Mouse (Mus musculus): ENCODE results near the gene Oaf. TPM values are rescaled to one million over a fixed set of nuclear protein-coding genes. Genes with fewer than 3 reads are reported as not detected.

Gene Oaf
- polyA plus RNA-seq, 1 experiment from 2014 or later, result 28.0 TPM

DNA sequence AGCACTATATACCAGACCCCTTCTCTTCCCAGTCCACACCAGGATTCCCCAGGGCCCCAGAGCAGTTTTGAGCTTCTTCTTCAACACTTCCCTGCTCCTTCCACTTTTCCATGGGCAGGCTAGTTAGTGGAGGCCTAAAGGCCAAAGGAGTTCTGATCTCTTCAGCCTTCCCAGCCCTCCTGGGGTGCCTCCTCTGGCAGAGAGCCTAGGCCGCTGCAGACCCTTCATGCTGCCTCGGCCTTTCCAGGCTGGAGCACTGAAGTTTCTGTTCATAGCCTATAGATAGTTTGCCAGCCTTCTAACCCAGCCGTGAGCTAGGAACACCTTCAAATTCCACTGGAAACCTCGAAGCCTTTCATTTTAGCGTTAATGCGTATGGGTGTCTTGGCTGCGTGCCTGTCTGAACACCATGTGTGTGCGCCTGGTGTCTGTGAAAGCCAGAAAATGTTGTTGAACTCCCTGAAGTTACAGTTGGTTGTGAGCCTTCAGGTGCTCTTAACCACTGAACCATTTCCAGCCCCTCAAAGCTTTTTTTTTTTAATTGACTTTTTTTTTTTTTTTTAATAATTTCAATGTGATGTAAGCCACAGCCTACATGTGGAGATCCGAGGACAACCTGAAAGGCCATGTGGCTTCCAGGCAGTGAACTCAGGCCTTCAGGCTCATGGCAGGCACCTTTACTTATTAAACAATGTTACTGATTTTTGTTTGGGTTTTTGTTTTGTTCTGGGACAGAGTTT, 23.3 kb upstream of the Oaf start:
- H3K4me3 ChIP-seq, result no peak overlapping the region
- H3K4me1 ChIP-seq, result peaks cover 30% of the 10 kb centered on the region
- H3K36me3 ChIP-seq, result no peaks in the 10 kb centered on the region
- peak overlapping the region; percentile 53 for H3K27ac ChIP-seq (replicated peaks)
- H3K9me3 ChIP-seq, result no peaks in the 10 kb centered on the region
- no peaks in the 10 kb centered on the region for H3K27me3 ChIP-seq (replicated peaks)
- no peak overlapping the region for H3K4me2 ChIP-seq
- no peak overlapping the region for H3K9ac ChIP-seq
- no peak for ATAC-seq (ENCODE audit: extremely low read depth, insufficient number of reproducible peaks, low FRiP score, low TSS enrichment)
- 68% methylated on average over 9 of the region's 9 CpGs for WGBS

DNA sequence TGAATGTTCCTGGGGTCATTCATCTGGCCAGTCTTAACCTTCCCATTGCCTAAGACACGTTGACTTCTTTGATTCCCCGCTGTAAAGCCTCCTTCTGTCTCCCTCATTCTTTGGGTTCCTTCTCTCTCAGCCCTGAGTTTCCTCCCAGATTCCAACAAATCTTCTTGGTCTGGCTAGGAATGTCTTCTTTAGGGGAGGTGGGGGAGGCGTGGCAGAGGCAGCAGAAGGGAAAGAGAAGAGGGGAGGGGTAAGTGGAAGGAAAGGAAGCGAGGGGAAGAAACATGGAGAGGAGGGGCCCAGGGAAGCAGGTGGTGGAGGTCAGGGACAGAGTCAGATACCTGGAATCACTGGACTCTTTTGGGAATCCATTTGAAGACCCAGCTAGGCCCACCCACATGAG, 22.7 kb upstream of the Oaf start:
- Histone ChIP-seq H3K27me3 (replicated peaks) (no peaks in the 10 kb centered on the region), H3K4me3 (no peak overlapping the region), H3K4me1 (peaks cover 30% of the 10 kb centered on the region), H3K4me2 (no peak overlapping the region), H3K9ac (no peak overlapping the region), H3K36me3 (no peaks in the 10 kb centered on the region), H3K9me3 (no peaks in the 10 kb centered on the region), H3K27ac (replicated peaks) (peak overlapping the region; percentile 53)
- 68% methylated on average over 4 of the region's 4 CpGs for WGBS
- no peak for ATAC-seq (ENCODE audit: extremely low read depth, insufficient number of reproducible peaks, low FRiP score, low TSS enrichment)

- Histone ChIP-seq H3K4me2 (no peak overlapping the region), H3K36me3 (no peaks in the 10 kb centered on the region), H3K27me3 (replicated peaks) (no peaks in the 10 kb centered on the region), H3K4me1 (peaks cover 30% of the 10 kb centered on the region), H3K4me3 (no peak overlapping the region), H3K9me3 (no peaks in the 10 kb centered on the region), H3K9ac (no peak overlapping the region), H3K27ac (replicated peaks) (peak overlapping the region; percentile 53)
- ATAC-seq (ENCODE audit: extremely low read depth, insufficient number of reproducible peaks, low FRiP score, low TSS enrichment), result no peak
- 42% methylated on average over 2 of the region's 2 CpGs for WGBS
These were observed 22.2 kb upstream of the Oaf start for GRCm38 (mm10) chr9:43261941-43262340.

DNA sequence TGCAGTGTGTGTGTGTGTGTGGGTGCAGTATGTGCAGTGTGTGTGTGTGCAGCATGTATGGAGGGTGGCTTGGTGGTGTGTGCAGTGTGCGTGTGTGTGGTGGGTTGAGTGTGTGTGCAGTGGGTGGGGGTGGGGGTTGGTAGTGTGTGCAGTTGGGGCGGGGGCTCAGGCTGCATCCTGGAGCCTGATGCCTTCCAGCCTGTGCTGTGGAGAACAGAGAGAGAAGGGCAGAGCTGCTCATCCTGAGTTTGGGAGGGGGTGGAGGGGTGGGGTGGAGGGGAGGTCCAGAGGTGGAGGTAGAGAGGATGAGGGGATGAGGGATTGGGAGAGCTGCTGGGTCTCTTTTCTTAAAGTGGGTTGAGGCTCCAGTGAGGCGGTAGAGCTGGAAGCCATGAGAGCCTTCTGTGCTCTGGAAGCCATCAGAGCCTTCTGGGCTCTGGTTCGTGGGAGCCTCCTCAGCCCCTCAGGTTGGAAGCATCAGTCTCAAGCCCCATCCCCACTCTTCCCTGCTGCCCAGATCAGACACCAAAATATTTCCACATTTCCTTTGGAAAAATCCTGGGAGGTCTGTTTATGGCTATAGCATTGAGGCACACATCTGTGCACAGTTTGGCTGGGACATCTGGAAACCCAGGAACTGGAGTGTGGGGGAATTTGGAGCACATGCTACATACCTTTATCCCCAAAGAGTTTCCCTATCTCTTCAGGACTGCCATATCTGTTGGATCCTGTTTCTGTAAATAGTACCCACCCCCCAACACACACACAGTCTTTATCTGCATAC, 21.6 kb upstream of the Oaf start:
- ATAC-seq (ENCODE audit: extremely low read depth, insufficient number of reproducible peaks, low FRiP score, low TSS enrichment), result no peak
- 52% methylated on average over 4 of the region's 4 CpGs for WGBS
- H3K9ac ChIP-seq, result no peak overlapping the region
- peaks cover 30% of the 10 kb centered on the region for H3K4me1 ChIP-seq
- no peaks in the 10 kb centered on the region for H3K27me3 ChIP-seq (replicated peaks)
- no peaks in the 10 kb centered on the region for H3K9me3 ChIP-seq
- H3K27ac ChIP-seq (replicated peaks), result peak overlapping the region; percentile 53
- no peaks in the 10 kb centered on the region for H3K36me3 ChIP-seq
- no peak overlapping the region for H3K4me3 ChIP-seq
- H3K4me2 ChIP-seq, result no peak overlapping the region

- H3K4me1 ChIP-seq, result peaks cover 30% of the 10 kb centered on the region
- ATAC-seq (ENCODE audit: extremely low read depth, insufficient number of reproducible peaks, low FRiP score, low TSS enrichment), result no peak
- H3K9me3 ChIP-seq, result no peaks in the 10 kb centered on the region
- H3K36me3 ChIP-seq, result no peaks in the 10 kb centered on the region
- WGBS, result 90% methylated on average over 7 of the region's 7 CpGs
- H3K4me2 ChIP-seq, result no peak overlapping the region
- no peak overlapping the region for H3K9ac ChIP-seq
- H3K27ac ChIP-seq (replicated peaks), result no peak overlapping the region
- H3K4me3 ChIP-seq, result no peak overlapping the region
- no peaks in the 10 kb centered on the region for H3K27me3 ChIP-seq (replicated peaks)
These were observed 20.9 kb upstream of the Oaf start for GRCm38 (mm10) chr9:43260661-43261060.

DNA sequence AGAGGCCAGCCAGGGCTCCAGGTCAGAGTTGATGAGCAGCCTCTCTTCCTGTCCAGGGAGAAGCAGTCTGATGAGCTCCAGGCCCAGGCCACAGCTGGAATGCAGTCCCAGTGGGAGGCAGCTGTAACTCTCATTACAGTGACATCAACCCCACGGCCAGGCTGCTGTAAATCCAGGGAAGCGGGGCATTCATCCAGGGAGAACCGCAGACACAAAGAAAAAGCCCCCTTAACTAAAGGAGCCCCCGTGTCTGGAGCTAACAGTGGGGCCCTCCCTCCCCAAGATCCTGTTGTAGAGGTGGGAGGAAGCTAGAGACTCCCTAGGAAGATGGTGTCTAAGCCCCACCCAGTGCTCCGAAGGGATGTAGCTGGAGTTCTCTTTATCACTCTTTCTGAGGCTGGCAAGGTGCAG, 13.6 kb upstream of the Oaf start:
- Histone ChIP-seq H3K4me2 (no peak overlapping the region; the same call in 1 of the 2 replicates), H3K4me1 (peaks cover 14% of the 10 kb centered on the region), H3K27me3 (replicated peaks) (no peaks in the 10 kb centered on the region), H3K9ac (no peak overlapping the region), H3K9me3 (no peaks in the 10 kb centered on the region), H3K4me3 (no peak overlapping the region), H3K36me3 (no peaks in the 10 kb centered on the region), H3K27ac (replicated peaks) (peak overlapping the region; percentile 61)
- 35% methylated on average over 5 of the region's 5 CpGs for WGBS
- ATAC-seq (ENCODE audit: extremely low read depth, insufficient number of reproducible peaks, low FRiP score, low TSS enrichment), result no peak

GRCm38 (mm10) chr9:43252790-43253189, 13.1 kb upstream of the Oaf start:
- Histone ChIP-seq H3K9me3 (no peaks in the 10 kb centered on the region), H3K27me3 (replicated peaks) (no peaks in the 10 kb centered on the region), H3K36me3 (no peaks in the 10 kb centered on the region), H3K27ac (replicated peaks) (peak overlapping the region; percentile 61), H3K4me3 (no peak overlapping the region), H3K4me1 (peaks cover 14% of the 10 kb centered on the region), H3K9ac (no peak overlapping the region), H3K4me2 (no peak overlapping the region; the same call in 1 of the 2 replicates)
- no peak for ATAC-seq (ENCODE audit: extremely low read depth, insufficient number of reproducible peaks, low FRiP score, low TSS enrichment)
- WGBS, result 50% methylated on average over 3 of the region's 3 CpGs

- Histone ChIP-seq H3K36me3 (no peaks in the 10 kb centered on the region), H3K27me3 (replicated peaks) (no peaks in the 10 kb centered on the region), H3K4me1 (peaks cover 24% of the 10 kb centered on the region), H3K4me2 (no peak overlapping the region), H3K9ac (no peak overlapping the region), H3K27ac (replicated peaks) (no peak overlapping the region), H3K4me3 (no peak overlapping the region), H3K9me3 (no peaks in the 10 kb centered on the region)
- WGBS, result 85% methylated on average over 2 of the region's 2 CpGs
- ATAC-seq (ENCODE audit: extremely low read depth, insufficient number of reproducible peaks, low FRiP score, low TSS enrichment), result no peak
These were observed 12.1 kb upstream of the Oaf start for GRCm38 (mm10) chr9:43251786-43252185.

- peak overlapping the region; percentile 61; the same call in 1 of the 2 replicates for H3K9ac ChIP-seq
- H3K4me3 ChIP-seq, result peak overlapping the region; percentile 27
- H3K4me2 ChIP-seq, result peak overlapping the region; percentile 64
- H3K27me3 ChIP-seq (replicated peaks), result no peaks in the 10 kb centered on the region
- ATAC-seq (ENCODE audit: extremely low read depth, insufficient number of reproducible peaks, low FRiP score, low TSS enrichment), result no peak
- peaks cover 25% of the 10 kb centered on the region for H3K4me1 ChIP-seq
- H3K27ac ChIP-seq (replicated peaks), result 0 out of 2 replicates have a peak overlapping the region, but pooled peaks have one; percentile 12
- H3K36me3 ChIP-seq, result no peaks in the 10 kb centered on the region
- WGBS, result 5% methylated on average over 10 of the region's 10 CpGs
- H3K9me3 ChIP-seq, result no peaks in the 10 kb centered on the region
These were observed 7.0 kb upstream of the Oaf start for GRCm38 (mm10) chr9:43246738-43247180.

DNA sequence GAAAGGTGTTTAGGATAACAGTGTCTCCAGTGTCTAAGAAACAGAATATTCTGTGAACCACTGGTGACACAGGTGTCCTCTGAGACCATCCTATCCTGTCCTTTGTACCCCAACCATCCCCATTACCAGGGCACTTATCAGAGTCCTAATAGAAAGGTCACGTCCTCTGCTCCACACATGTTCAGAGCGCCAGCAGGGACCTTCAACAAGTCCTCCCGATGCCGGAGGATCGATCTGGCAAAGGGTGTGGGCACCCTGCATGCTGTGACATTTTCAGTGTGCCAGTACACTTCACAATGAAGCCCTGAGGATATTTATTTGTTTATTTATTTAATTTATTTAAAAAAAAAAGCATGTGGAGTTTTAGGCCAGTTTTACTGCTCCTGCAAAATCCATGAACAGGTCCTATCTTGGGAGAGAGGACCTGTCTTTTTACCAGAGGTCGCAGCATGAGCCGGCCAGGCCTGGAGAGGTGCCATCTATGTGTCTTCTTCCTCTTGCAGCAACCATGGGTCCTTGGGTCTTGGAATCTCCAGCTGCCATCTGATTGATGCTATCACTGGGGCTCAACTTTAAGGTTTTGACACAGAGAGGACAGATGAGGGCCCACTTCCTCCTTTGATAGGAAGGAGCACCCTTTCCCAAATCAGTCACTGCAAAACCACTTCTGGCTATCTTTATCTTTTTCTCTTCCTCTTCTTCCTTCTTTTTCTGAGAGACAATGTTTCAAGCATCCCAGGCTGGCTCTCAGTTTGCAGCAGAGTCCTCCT, 6.3 kb upstream of the Oaf start:
- Histone ChIP-seq H3K27me3 (replicated peaks) (no peaks in the 10 kb centered on the region), H3K4me3 (no peak overlapping the region), H3K36me3 (no peaks in the 10 kb centered on the region), H3K4me2 (no peak overlapping the region), H3K9me3 (no peaks in the 10 kb centered on the region), H3K4me1 (peaks cover 25% of the 10 kb centered on the region), H3K9ac (no peak overlapping the region), H3K27ac (replicated peaks) (no peak overlapping the region)
- 68% methylated on average over 7 of the region's 7 CpGs for WGBS
- no peak for ATAC-seq (ENCODE audit: extremely low read depth, insufficient number of reproducible peaks, low FRiP score, low TSS enrichment)

DNA sequence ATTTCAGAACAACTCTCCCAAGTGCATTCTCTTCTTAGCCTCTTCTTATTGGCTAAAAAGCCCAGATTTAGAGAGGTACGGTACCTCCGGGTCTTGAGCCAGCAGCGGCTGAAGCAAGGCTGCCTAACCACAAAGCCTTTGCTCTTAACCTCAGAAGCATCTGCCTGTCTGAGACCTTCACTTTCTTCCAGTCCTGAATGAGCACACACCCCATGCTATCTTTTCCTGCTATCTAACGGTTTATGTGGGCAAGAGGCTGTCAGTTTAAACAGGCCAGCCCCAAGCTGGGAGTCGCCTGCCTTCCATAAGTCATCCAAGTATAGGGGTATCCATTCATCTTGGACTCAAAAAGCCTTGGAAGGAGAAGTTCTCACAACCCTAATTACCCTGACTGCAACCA, 2.7 kb upstream of the Oaf start:
- no peaks in the 10 kb centered on the region for H3K9me3 ChIP-seq
- WGBS, result 72% methylated on average over 5 of the region's 5 CpGs
- H3K4me3 ChIP-seq, result no peak overlapping the region
- H3K27ac ChIP-seq (replicated peaks), result no peak overlapping the region
- no peaks in the 10 kb centered on the region for H3K27me3 ChIP-seq (replicated peaks)
- ATAC-seq (ENCODE audit: extremely low read depth, insufficient number of reproducible peaks, low FRiP score, low TSS enrichment), result no peak
- H3K36me3 ChIP-seq, result no peaks in the 10 kb centered on the region
- H3K4me1 ChIP-seq, result peaks cover 44% of the 10 kb centered on the region
- no peak overlapping the region for H3K9ac ChIP-seq
- H3K4me2 ChIP-seq, result no peak overlapping the region
